Mouse (Mus musculus): ENCODE results near the gene St5. TPM values are rescaled to one million over a fixed set of nuclear protein-coding genes. Genes with fewer than 3 reads are reported as not detected.

The St5 gene
- polyA plus RNA-seq, 1 experiment from 2014 or later: 20.1 TPM

DNA sequence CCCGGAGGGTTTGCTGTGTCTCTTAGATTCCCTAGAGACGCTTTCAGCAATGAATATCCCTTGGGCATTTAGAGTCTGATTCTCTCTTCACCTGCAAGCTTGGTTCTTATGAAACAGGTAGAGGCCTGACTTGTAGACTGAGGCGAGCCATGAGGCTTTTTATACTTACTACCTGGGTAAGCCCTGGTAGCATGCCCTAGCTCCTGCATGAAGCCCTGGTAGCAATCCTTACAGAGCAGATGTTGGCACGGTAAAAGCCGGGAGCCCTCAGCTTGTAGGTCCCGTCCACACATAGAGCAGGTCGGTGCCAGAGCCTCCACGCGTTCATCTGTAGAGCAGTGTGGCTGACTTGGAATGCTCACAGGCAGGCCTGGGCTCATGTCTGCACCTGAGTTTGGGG, 195.8 kb downstream of the St5 start:
- no peak overlapping the region for H3K9ac ChIP-seq
- H3K4me1 ChIP-seq (replicated peaks): peaks cover 21% of the 10 kb centered on the region
- ATAC-seq (ENCODE audit: insufficient read depth): no peak
- 67% methylated on average over 9 of the region's 9 CpGs for WGBS (ENCODE audit: insufficient replicate concordance)
- no peaks in the 10 kb centered on the region for H3K9me3 ChIP-seq (replicated peaks)
- H3K27me3 ChIP-seq: peaks cover 5% of the 10 kb centered on the region; the same call in 1 of the 2 replicates
- no peak overlapping the region for H3K27ac ChIP-seq (replicated peaks)
- H3K36me3 ChIP-seq (replicated peaks): no peaks in the 10 kb centered on the region
- H3K4me3 ChIP-seq (replicated peaks): no peak overlapping the region
- no peak overlapping the region for H3K4me2 ChIP-seq

- 26% methylated on average over 8 of the region's 8 CpGs for WGBS (ENCODE audit: insufficient replicate concordance)
- H3K27me3 ChIP-seq: peaks cover 5% of the 10 kb centered on the region; the same call in 1 of the 2 replicates
- no peaks in the 10 kb centered on the region for H3K9me3 ChIP-seq (replicated peaks)
- no peak for ATAC-seq (ENCODE audit: insufficient read depth)
- H3K4me3 ChIP-seq (replicated peaks): no peak overlapping the region
- no peaks in the 10 kb centered on the region for H3K36me3 ChIP-seq (replicated peaks)
- no peak overlapping the region for H3K27ac ChIP-seq (replicated peaks)
- no peak overlapping the region for H3K9ac ChIP-seq
- H3K4me2 ChIP-seq: no peak overlapping the region
- peaks cover 18% of the 10 kb centered on the region for H3K4me1 ChIP-seq (replicated peaks)
These were observed 196.3 kb downstream of the St5 start for GRCm38 (mm10) chr7:109507119-109507518.

- Histone ChIP-seq H3K4me2 (no peak overlapping the region), H3K9ac (no peak overlapping the region), H3K9me3 (replicated peaks) (no peaks in the 10 kb centered on the region), H3K4me3 (replicated peaks) (no peak overlapping the region), H3K4me1 (replicated peaks) (no peaks in the 10 kb centered on the region), H3K27me3 (peaks cover 20% of the 10 kb centered on the region), H3K36me3 (replicated peaks) (no peaks in the 10 kb centered on the region), H3K27ac (replicated peaks) (no peak overlapping the region)
- ATAC-seq (ENCODE audit: insufficient read depth): no peak
- WGBS (ENCODE audit: insufficient replicate concordance): 54% methylated on average over 4 of the region's 4 CpGs
These were observed 205.9 kb downstream of the St5 start for GRCm38 (mm10) chr7:109497507-109497906.

- Histone ChIP-seq H3K9ac (no peak overlapping the region), H3K27ac (replicated peaks) (no peak overlapping the region), H3K4me3 (replicated peaks) (no peak overlapping the region), H3K9me3 (replicated peaks) (no peaks in the 10 kb centered on the region), H3K4me1 (replicated peaks) (no peaks in the 10 kb centered on the region), H3K27me3 (peaks cover 20% of the 10 kb centered on the region), H3K4me2 (no peak overlapping the region), H3K36me3 (replicated peaks) (no peaks in the 10 kb centered on the region)
- no peak for ATAC-seq (ENCODE audit: insufficient read depth)
- 28% methylated on average over 21 of the region's 21 CpGs for WGBS (ENCODE audit: insufficient replicate concordance)
These were observed 209.8 kb downstream of the St5 start for GRCm38 (mm10) chr7:109493319-109494316.

- Histone ChIP-seq H3K4me1 (replicated peaks) (no peaks in the 10 kb centered on the region), H3K36me3 (replicated peaks) (no peaks in the 10 kb centered on the region), H3K9ac (no peak overlapping the region), H3K4me3 (replicated peaks) (no peak overlapping the region), H3K27ac (replicated peaks) (no peak overlapping the region), H3K27me3 (peaks cover 20% of the 10 kb centered on the region), H3K9me3 (replicated peaks) (no peaks in the 10 kb centered on the region), H3K4me2 (no peak overlapping the region)
- WGBS (ENCODE audit: insufficient replicate concordance): 55% methylated on average over 18 of the region's 18 CpGs
- no peak for ATAC-seq (ENCODE audit: insufficient read depth)
These were observed 210.6 kb downstream of the St5 start for GRCm38 (mm10) chr7:109492616-109493318.

DNA sequence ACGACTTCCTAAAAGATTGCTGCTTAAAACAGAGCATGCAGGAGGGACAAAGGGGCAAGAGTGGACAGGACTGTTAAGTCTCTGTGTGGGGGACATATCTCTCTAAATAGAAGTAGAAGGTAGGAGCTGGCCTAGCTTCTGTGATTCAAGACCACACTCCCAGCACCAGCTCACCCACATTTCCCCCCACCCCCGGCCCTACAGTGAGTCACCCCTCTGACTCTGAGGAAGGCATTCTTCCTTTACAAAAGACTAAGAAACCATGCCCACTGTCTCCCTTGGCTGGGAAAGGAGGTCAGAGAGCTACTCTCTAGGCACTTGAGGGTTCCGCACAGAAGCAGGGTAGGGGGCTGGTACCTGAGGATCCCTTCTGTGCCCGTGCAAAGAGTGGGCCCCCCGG, 219.2 kb downstream of the St5 start:
- Histone ChIP-seq H3K4me1 (replicated peaks) (no peaks in the 10 kb centered on the region), H3K36me3 (replicated peaks) (no peaks in the 10 kb centered on the region), H3K27ac (replicated peaks) (no peak overlapping the region), H3K27me3 (no peaks in the 10 kb centered on the region), H3K9ac (no peak overlapping the region), H3K4me3 (replicated peaks) (no peak overlapping the region), H3K9me3 (replicated peaks) (no peaks in the 10 kb centered on the region), H3K4me2 (no peak overlapping the region)
- 46% methylated on average over 5 of the region's 5 CpGs for WGBS (ENCODE audit: insufficient replicate concordance)
- no peak for ATAC-seq (ENCODE audit: insufficient read depth)

GRCm38 (mm10) chr7:109480765-109481197, 222.6 kb downstream of the St5 start:
- no peak for ATAC-seq (ENCODE audit: insufficient read depth)
- no peak overlapping the region for H3K4me2 ChIP-seq

DNA sequence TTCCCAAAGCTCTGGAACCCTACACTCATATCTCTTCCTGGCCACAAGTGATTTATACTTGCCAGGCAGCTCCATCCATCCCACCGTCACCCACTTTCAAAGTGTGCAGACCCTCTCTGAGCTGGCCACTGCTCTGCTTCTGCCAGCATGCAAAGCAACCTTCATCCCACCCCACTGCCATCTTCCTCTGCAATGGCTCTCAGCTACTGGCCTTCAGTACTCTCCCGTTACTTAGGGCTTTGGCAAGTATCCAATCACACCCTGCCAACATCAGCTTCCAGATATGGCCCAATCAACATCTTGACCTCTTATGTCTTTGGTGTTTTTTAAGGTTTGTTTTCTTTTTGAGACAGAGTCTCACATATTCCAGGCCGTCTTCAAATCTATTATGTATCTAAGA, 225.5 kb downstream of the St5 start:
- Histone ChIP-seq H3K9me3 (replicated peaks) (no peaks in the 10 kb centered on the region), H3K36me3 (replicated peaks) (no peaks in the 10 kb centered on the region), H3K4me3 (replicated peaks) (no peak overlapping the region), H3K9ac (no peak overlapping the region), H3K4me2 (no peak overlapping the region), H3K27ac (replicated peaks) (no peak overlapping the region), H3K4me1 (replicated peaks) (no peaks in the 10 kb centered on the region), H3K27me3 (no peaks in the 10 kb centered on the region)
- ATAC-seq (ENCODE audit: insufficient read depth): no peak
- WGBS (ENCODE audit: insufficient replicate concordance): 58% methylated on average over 3 of the region's 3 CpGs

More at GRCm38 (mm10) chr7:109480765-109481197, 222.6 kb downstream of the St5 start:
- Histone ChIP-seq H3K4me1 (replicated peaks) (no peaks in the 10 kb centered on the region), H3K9me3 (replicated peaks) (no peaks in the 10 kb centered on the region), H3K36me3 (replicated peaks) (no peaks in the 10 kb centered on the region), H3K27ac (replicated peaks) (no peak overlapping the region), H3K27me3 (no peaks in the 10 kb centered on the region), H3K9ac (no peak overlapping the region), H3K4me3 (replicated peaks) (no peak overlapping the region)
- 38% methylated on average over 7 of the region's 7 CpGs for WGBS (ENCODE audit: insufficient replicate concordance)

Small RNA genes lying within 50 kb of the gene (microRNA-seq; reads per million reads assigned to microRNA genes)
- gene Gm47284: not detected

Other genes with a start within 250 kb of the St5 start
- not detected in 2 replicates for gene Trim66, start 195.5 kb downstream of the St5 start, polyA plus RNA-seq (2015; fragmentation: Nextera tagmentation; extraction: Ambion mirVana)
- 58.5 and 71.9 TPM in 2 replicates for gene Rpl27a, start 184.5 kb downstream of the St5 start, polyA plus RNA-seq (2015; fragmentation: Nextera tagmentation; extraction: Ambion mirVana)
- gene Akip1, start 85 bp upstream of the St5 start, polyA plus RNA-seq (2015; fragmentation: Nextera tagmentation; extraction: Ambion mirVana): 32.7 and 36.1 TPM in 2 replicates
- gene BC051019, start 20.2 kb upstream of the St5 start, polyA plus RNA-seq (2015; fragmentation: Nextera tagmentation; extraction: Ambion mirVana): 0.07 TPM in 1 of 2 replicates, not detected in the other
- gene Ascl3, start 28.1 kb upstream of the St5 start, polyA plus RNA-seq (2015; fragmentation: Nextera tagmentation; extraction: Ambion mirVana): not detected in 2 replicates
- gene Tmem9b, start 49.3 kb upstream of the St5 start, polyA plus RNA-seq (2015; fragmentation: Nextera tagmentation; extraction: Ambion mirVana): 30.2 and 30.5 TPM in 2 replicates
- 0.23 and 0.28 TPM in 2 replicates for gene Nrip3, start 78.4 kb upstream of the St5 start, polyA plus RNA-seq (2015; fragmentation: Nextera tagmentation; extraction: Ambion mirVana)
- gene Scube2, start 162.1 kb upstream of the St5 start, polyA plus RNA-seq (2015; fragmentation: Nextera tagmentation; extraction: Ambion mirVana): 0.05 and 0.22 TPM in 2 replicates